Mouse (Mus musculus) lung, postnatal 0 days (tissue): Measurements from ENCODE around the gene Ap5z1. TPM values are rescaled to one million over a fixed set of nuclear protein-coding genes. Genes with fewer than 3 reads are reported as not detected.

Source experiments
- ATAC-seq: fragments of 200-750 bp; cut with Nextera tagmentation; 2 replicates; pipeline ENCODE4 v1.8.0; 2017; ENCODE audit warnings: moderate library complexity
- DNase-seq: peaks from one replicate; pipeline ENCODE4 v3.0.0-alpha.2; 2016; ENCODE audit warnings: low spot score
- H3K27ac ChIP-seq: fragments of 300-500 bp; sonication (generic); 2 replicates; pipeline ENCODE4 v1.5.1; 2014; ENCODE audit warnings: antibody characterized with exemption, mild to moderate bottlenecking, low read length, mixed read lengths
- H3K27me3 ChIP-seq: fragments of 300-500 bp; sonication (generic); replicated peaks from 2 replicates; pipeline ENCODE4 v1.6.1; 2014; ENCODE audit warnings: low read length, mixed read lengths; ENCODE audit not compliant: insufficient read depth
- H3K36me3 ChIP-seq: fragments of 300-500 bp; sonication (generic); 2 replicates; pipeline ENCODE4 v1.6.1; 2014; ENCODE audit warnings: low read length, mixed read lengths; ENCODE audit not compliant: insufficient read depth
- H3K4me1 ChIP-seq: fragments of 300-500 bp; sonication (generic); 2 replicates; pipeline ENCODE4 v1.6.1; 2014; ENCODE audit warnings: antibody characterized with exemption, low read depth, low read length, mixed read lengths; ENCODE audit not compliant: insufficient read depth
- H3K4me2 ChIP-seq: fragments of 300-500 bp; sonication (generic); replicated peaks from 2 replicates; pipeline ENCODE4 v1.6.1; 2014; ENCODE audit warnings: low read depth, mild to moderate bottlenecking, low read length, moderate library complexity, mixed read lengths
- H3K4me3 ChIP-seq: fragments of 300-500 bp; sonication (generic); 2 replicates; pipeline ENCODE4 v1.5.1; 2014; ENCODE audit warnings: low read depth, low read length
- H3K9ac ChIP-seq: fragments of 300-500 bp; sonication (generic); replicated peaks from 2 replicates; pipeline ENCODE4 v1.6.1; 2014; ENCODE audit warnings: low read depth, mild to moderate bottlenecking
- H3K9me3 ChIP-seq: fragments of 300-500 bp; sonication (generic); 2 replicates; pipeline ENCODE4 v1.6.1; 2016; ENCODE audit warnings: low read length, mixed read lengths
- CTCF ChIP-seq: IDR thresholded peaks from 2 replicates; pipeline ENCODE4 v1.5.1; 2016; ENCODE audit warnings: antibody characterized with exemption, mild to moderate bottlenecking
- EP300 ChIP-seq: IDR thresholded peaks from 2 replicates; pipeline ENCODE4 v1.6.1; 2016; ENCODE audit warnings: antibody characterized with exemption, mild to moderate bottlenecking, control low read depth
- WGBS: fragments of 180-500 bp; shearing (Covaris S2); extraction: QIAGEN DNeasy Blood & Tissue Kit; methylation state at CpG from one replicate; pipeline ENCODE4 v1.1.7; 2014; 5-methylcytosine and 5-hydroxymethylcytosine counted together
- polyA plus RNA-seq: library from polyadenylated mRNA; unstranded; fragments of >200 nt; fragmentation: Nextera tagmentation; extraction: Ambion mirVana; gene quantifications from 2 replicates; pipeline ENCODE4 v1.2.1, GENCODE M21; 2015

Ap5z1 gene
- polyA plus RNA-seq, 1 experiment from 2014 or later, result 6.2 TPM

DNA sequence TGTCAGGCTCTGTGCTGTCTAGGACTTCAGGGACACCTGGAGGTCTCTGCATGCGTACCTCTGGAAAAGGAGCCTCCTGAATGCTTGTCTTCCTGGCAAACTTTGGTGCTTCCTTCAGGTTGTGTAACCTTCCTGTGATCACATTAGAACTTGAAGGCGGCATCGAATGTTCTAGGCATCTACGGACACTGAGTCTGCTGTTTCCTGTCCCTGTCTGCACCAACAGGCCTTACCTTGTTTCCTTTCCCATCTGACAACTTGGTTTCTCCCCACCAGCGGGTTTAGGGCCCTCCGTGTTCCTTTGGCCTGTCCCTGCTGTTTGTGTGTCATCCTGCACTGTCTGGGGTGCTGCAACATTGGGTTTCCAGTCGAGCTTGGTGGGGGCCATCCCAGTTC is 21.7 kb upstream of the Ap5z1 start:
- WGBS, result 74% methylated on average over 7 of the region's 7 CpGs
- ATAC-seq, result no peak
- DNase-seq, result no peak
- Histone ChIP-seq H3K9me3 (no peaks in the 10 kb centered on the region), H3K9ac (no peak overlapping the region), H3K27me3 (no peaks in the 10 kb centered on the region), H3K4me3 (no peak overlapping the region), H3K4me2 (0 out of 2 replicates have a peak overlapping the region, but pooled peaks have one; percentile 66), H3K36me3 (no peaks in the 10 kb centered on the region), H3K4me1 (peaks cover 15% of the 10 kb centered on the region), H3K27ac (peak overlapping the region; percentile 92; the same call in 1 of the 2 replicates)
- TF ChIP-seq CTCF, result no peak
- no peak for TF ChIP-seq EP300

DNA sequence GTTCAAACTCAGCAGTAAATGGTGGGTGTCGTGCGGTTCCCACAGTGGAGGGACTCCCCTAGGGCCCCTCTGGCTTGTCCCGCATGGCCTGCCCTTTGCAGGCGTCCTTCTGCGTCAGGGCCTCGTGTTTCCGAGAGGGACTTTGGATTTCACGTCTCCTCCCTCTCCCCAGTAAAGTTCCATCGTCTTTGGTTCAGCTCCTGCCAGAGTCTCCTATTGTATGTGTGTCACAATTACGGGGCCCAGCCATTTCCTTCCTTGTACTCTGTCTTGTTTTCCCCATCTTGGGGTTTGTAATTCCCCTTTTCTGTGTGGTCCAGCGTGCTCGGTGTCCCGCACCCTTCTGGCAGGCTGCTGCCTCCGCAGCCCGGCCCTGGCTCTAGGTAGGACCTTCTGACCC is 20.2 kb upstream of the Ap5z1 start:
- Histone ChIP-seq H3K4me3 (no peak overlapping the region), H3K27ac (no peak overlapping the region), H3K36me3 (no peaks in the 10 kb centered on the region), H3K4me1 (peaks cover 18% of the 10 kb centered on the region), H3K27me3 (no peaks in the 10 kb centered on the region), H3K9ac (no peak overlapping the region), H3K9me3 (no peaks in the 10 kb centered on the region), H3K4me2 (no peak overlapping the region)
- no peak for ATAC-seq
- TF ChIP-seq CTCF, result no peak
- TF ChIP-seq EP300, result no peak
- WGBS, result 57% methylated on average over 15 of the region's 15 CpGs
- peak; percentile 44 for DNase-seq

DNA sequence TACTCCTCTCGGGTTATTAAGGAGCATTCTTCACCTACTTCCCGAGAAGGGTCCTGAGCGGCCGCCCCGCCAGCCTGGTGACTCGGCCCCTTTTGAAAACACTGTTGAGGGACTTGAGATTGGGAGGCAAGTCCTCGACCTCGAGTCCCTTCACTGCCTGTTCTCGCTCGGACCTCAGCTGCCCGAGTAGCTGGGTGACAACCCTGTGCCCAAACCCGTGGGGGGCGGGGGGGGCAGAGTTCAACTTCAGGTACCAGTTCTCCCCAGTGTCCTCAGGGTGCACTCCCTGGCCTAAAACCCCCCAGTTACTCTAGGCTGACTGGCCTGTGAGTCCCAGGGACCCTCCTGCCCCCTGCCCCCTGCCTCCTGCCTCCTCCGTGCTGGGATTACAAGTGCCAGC is 19.8 kb upstream of the Ap5z1 start:
- H3K27ac ChIP-seq, result no peak overlapping the region; the same call in 1 of the 2 replicates
- no peaks in the 10 kb centered on the region for H3K36me3 ChIP-seq
- no peaks in the 10 kb centered on the region for H3K27me3 ChIP-seq
- peaks cover 18% of the 10 kb centered on the region for H3K4me1 ChIP-seq
- TF ChIP-seq CTCF (no peak), EP300 (no peak)
- H3K4me3 ChIP-seq, result no peak overlapping the region
- H3K9ac ChIP-seq, result no peak overlapping the region
- 42% methylated on average over 14 of the region's 14 CpGs for WGBS
- DNase-seq (no peak), ATAC-seq (no peak)
- no peak overlapping the region; the same call in 1 of the 2 replicates for H3K4me2 ChIP-seq
- H3K9me3 ChIP-seq, result no peaks in the 10 kb centered on the region

DNA sequence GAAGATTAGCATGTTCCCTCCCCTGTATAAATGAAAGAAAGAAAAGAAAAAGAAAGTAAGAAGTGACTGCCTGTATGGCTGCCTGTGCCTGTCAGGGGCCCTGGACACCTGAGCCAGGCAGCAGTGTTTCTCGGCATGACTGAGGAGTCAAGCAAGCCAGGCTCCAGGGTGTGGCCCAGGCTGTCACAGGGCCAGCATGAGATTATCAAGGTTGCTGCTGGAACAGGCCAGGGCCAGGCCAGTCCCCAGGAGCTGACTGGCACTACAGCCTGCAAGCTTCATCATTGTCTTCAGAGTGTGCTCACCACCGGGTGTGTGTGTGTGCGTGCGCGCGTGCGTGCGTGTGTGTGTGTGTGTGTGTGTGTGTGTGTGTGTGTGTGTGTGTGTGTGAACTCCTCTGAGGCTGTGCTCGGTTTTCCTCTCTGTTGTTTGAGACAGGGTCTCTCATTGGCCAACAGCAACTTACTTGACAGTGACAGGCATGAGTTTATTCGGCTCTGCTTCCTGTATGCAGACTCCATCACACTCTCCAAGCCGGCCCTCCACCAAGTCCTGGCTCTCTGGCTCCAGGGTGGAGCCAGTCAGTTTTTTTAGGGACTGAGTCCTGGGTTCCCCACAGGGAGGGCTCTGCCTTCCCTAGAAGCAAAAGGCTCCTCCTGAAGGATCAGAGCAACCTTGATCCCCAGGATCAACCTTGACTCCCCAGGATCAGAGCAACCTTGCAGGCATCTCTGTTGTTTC is 18.8 kb upstream of the Ap5z1 start:
- no peak overlapping the region for H3K4me3 ChIP-seq
- H3K4me2 ChIP-seq, result no peak overlapping the region; the same call in 1 of the 2 replicates
- peaks cover 11% of the 10 kb centered on the region for H3K4me1 ChIP-seq
- no peak overlapping the region for H3K9ac ChIP-seq
- 0 out of 2 replicates have a peak overlapping the region, but pooled peaks have one; percentile 32 for H3K27ac ChIP-seq
- TF ChIP-seq EP300, result no peak
- TF ChIP-seq CTCF, result no peak
- no peak for ATAC-seq
- WGBS, result 29% methylated on average over 5 of the region's 11 CpGs
- no peak for DNase-seq
- no peaks in the 10 kb centered on the region for H3K36me3 ChIP-seq
- no peaks in the 10 kb centered on the region for H3K27me3 ChIP-seq
- no peaks in the 10 kb centered on the region for H3K9me3 ChIP-seq

DNA sequence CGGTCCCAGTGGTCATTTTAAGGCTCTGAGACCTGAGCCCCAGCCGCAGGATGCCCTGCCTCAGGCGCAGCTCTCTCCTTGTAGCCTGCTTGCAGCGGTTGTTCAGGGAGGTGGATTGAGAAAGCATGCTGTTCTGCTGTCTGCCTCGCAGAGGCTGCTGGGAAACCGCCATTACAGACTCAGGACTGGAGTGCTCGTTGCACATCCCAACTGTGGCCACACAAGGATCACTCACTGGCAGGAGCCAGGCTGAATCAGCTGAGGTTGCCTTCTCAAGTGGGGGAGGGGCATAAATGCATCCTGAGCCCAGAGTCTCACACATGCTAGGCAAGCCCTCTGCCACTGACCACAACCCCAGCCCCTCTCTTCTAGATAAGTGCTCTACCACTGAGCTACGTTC is 18.0 kb upstream of the Ap5z1 start:
- Histone ChIP-seq H3K27me3 (no peaks in the 10 kb centered on the region), H3K4me2 (no peak overlapping the region), H3K9ac (no peak overlapping the region), H3K4me1 (peaks cover 9% of the 10 kb centered on the region), H3K27ac (no peak overlapping the region), H3K9me3 (no peaks in the 10 kb centered on the region), H3K36me3 (no peaks in the 10 kb centered on the region), H3K4me3 (no peak overlapping the region)
- peak; percentile 44 for DNase-seq
- 51% methylated on average over 8 of the region's 8 CpGs for WGBS
- no peak for ATAC-seq
- no peak for TF ChIP-seq CTCF
- no peak for TF ChIP-seq EP300

DNA sequence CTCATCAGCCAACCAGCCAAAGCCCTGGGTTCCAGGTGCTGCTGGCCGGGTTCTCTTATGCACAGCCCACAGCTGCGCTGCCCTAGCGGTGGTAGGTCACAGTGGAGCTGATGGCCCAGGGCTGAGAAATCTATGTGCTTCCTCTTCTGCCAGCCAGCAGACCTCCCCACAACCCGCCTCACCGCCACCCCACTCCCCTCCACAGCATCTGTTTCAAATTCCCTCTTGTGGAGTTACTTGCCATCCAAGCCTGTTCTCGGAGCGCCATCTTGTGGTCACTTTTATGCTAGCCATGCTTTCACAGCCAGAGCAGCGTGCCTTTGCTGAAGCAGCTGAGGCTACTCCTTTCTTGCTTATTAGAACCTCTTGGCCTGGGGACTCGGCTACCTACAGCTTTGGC is 15.7 kb upstream of the Ap5z1 start:
- peaks cover 9% of the 10 kb centered on the region; the same call in 1 of the 2 replicates for H3K4me1 ChIP-seq
- WGBS, result 6% methylated on average over 9 of the region's 9 CpGs
- H3K9ac ChIP-seq, result no peak overlapping the region
- DNase-seq, result peak; percentile 93
- peaks cover 4% of the 10 kb centered on the region; the same call in 1 of the 2 replicates for H3K36me3 ChIP-seq
- H3K27ac ChIP-seq, result 0 out of 2 replicates have a peak overlapping the region, but pooled peaks have one; percentile 26
- TF ChIP-seq CTCF, result peak; percentile 98
- TF ChIP-seq EP300, result no peak
- ATAC-seq, result peak; percentile 65
- H3K27me3 ChIP-seq, result no peaks in the 10 kb centered on the region
- H3K4me3 ChIP-seq, result no peak overlapping the region
- no peak overlapping the region for H3K4me2 ChIP-seq
- H3K9me3 ChIP-seq, result no peaks in the 10 kb centered on the region
